Mouse (Mus musculus): Measurements from ENCODE around the gene Armc7.
"Not testable (repeated sequence)": the region's sequence is repeated elsewhere in the genome, so short reads cannot be mapped to it uniquely, and the experiment has no call there.

The Armc7 gene

GRCm38 (mm10) chr11:115475025-115475757 is at the start of gene Armc7:
Gene Armc7, plus strand, starts transcription at chr11:115475667.
- DNase-seq, result peak; percentile 96 to 97

DNA sequence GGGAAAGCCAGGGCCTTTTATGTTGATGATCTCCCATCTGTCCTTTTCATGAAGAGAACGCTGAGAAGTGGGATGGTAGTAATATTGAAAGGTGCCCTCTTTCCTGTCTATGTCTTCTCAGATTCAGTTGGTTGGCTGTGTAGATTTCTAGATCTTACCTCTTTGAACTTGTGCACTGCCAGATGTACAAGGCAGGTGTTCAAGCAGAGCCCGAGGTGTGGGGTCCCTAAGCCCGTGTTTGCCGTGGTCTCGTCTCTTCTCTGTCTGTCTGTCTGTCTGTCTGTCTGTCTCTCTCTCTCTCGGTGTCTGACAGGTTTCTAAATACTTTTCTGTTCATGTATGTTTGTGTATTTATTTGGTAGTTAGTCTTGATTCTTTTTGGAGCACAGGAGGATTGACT is 49.8 kb upstream of the Armc7 start:
- no peak for DNase-seq

GRCm38 (mm10) chr11:115427482-115428331 is 47.8 kb upstream of the Armc7 start:
- DNase-seq, result peak; percentile 68 to 81

DNA sequence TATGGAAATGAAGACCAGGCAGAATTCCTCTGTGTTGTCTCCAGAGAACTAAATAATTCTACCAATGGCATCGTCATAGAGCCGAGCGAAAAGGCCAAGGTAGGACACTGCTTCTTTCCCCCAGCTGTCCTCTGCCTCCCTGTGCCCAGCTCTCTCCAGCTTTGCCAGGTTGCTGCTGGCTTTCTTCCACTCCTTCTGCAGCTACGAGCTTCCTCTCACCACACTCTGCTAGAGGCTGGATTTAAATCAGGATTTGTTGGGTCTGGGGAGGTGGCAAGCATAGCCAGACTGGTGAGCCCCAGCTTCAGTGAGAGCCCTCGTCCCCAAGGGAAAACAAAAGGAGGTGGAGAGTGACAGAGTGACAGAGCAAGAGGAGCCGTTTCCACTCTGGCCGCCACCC is 46.2 kb upstream of the Armc7 start:
- no peak for DNase-seq

DNA sequence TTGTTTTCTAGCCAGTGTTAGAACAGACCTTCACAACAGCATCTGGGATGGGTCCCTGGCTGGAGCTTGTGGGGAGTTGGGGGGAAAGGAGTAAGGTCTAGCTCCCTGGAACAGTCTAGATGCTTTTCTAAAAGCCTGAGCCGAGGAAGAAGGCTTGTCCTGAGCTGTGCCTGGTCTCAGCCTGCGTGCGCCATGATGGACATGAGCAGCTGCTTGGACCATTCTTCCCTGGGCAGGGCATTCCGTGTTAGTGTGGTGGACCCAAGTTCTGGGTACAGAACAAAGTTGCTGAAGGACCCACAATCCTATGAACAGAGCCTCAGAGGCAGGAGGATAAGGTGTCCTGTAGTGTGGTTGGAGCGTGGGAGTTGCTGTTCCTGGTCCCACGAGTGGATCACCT is 44.9 kb upstream of the Armc7 start:
- DNase-seq, result no peak

DNA sequence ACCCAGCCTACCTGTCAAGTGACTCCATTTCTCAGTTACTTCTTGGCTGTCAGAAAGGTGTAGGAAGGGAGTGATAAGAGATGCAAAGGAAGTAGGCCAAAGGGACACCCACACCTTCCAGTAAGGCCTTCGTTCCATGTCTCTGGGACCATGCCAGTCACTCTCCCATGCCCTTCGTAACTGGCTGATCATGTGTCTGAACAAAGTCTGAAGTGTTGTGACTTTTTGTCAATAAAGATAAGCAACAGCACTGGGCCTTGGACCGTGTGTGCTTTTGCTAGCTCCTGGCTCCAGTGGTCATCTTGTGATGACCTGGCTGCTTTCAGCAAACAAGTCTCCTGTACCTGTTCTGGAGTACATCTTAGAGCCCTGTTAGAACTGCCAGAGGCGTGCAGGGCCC is 42.7 kb upstream of the Armc7 start:
- no peak for DNase-seq

GRCm38 (mm10) chr11:115433342-115433741 is 42.1 kb upstream of the Armc7 start:
- DNase-seq, result no peak

GRCm38 (mm10) chr11:115435596-115436337 is 39.7 kb upstream of the Armc7 start:
- DNase-seq, result no peak

- DNase-seq, result no peak
Observed at GRCm38 (mm10) chr11:115437571-115438122, 37.8 kb upstream of the Armc7 start.

DNA sequence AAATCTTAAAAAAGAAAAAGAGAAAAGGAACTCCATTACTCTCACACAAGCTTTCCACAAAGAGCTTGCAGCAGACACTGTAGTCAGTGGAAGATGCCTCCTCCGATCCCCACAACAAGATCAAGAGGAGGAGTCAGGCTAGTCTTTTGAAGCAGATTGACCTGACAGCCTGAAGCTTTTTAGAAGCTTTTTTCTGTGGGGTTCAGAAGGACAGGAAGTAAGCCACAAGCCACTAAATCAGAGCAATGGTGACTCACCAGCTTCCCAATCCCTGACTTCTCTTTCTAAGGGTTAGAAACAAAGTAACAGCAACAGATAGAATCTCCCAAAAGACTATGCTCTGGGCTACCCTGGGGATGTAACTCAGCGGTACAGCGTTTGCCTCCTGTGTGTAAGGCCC is 36.1 kb upstream of the Armc7 start:
- no peak for DNase-seq

GRCm38 (mm10) chr11:115439906-115440595 is 35.4 kb upstream of the Armc7 start, which contains the start of gene Trim80:
Gene Trim80, plus strand, starts transcription at chr11:115440545.
- DNase-seq, result no peak

DNA sequence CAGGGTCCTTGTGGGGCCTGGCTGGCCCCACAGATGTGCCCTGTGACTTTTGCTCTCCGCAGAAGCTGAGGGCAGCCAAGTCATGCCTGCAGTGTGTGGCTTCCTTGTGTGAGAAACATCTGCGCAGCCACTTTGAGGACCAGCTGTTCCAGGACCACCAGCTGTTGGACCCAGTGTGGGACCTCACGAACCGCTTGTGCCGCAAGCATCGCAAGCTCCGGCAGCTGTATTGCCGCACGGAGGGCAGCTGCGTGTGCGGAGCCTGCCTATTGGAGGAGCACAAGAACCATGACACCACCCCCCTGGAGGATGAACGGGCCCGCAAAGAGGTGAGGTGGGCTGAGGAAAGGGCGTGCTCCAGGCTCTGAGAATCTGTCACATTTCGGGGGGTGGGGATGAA is 34.0 kb upstream of the Armc7 start:
- DNase-seq, result no peak

DNA sequence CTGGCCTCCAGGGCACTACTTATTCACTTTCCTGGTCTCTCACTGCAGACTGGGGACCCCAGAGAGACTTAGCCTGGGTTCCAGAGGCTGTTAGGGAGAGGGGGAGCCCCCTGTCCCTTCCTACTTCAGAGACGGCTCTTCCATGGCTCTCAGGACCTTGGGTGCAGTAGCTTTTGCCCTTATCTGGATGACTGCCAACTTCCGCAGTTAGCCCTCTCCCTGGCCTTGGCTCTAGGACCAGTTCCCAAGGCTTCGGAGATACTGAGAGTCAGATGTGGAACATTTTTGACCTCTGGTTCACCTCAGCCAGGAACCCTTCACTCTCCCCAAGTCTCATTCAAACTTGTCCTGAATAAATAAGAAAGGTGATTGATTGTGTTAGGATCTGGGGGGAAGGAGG is 28.6 kb upstream of the Armc7 start:
- no peak for DNase-seq

- no peak for DNase-seq
Observed at GRCm38 (mm10) chr11:115447321-115447885, 28.1 kb upstream of the Armc7 start.

DNA sequence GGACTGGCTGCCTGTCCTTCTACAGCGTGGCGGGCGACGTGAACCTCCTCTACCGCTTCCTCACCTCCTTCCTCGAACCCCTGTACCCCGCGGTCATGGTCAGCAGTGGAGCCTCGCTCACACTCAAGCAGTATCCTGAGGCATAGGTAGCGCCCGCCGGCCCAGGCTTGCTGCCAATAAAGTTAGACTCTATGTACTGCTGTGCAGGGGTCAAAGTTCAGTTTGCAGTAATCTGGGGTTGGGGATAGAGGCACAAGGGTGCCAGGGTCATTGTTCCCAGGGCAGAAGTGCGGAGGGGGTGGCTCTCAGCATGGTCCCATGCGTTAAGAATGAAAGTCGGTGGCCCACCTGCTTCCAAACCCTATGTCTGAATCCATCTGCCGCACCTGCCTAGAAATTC is 27.4 kb upstream of the Armc7 start:
- DNase-seq, result no peak

DNA sequence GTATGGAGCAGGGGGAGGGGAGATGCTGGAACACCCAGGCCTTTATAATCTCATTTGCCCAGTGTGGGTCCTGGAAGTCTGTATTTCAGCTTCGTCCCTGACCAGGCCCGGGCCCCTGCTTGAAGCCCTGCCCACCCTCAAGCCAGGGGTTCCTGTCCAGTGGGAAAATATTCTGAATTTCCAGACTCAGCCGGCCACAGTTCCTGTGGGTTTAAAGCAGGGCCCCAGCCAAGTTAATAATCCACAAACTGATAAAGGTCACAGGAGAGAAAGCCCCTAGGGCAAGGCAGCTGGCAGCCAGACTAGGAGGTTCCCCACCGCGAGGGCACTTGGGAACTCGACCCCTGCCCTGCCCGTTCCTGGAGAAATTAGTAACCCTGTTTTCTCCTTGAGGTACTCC is 26.5 kb upstream of the Armc7 start:
- no peak for DNase-seq

DNA sequence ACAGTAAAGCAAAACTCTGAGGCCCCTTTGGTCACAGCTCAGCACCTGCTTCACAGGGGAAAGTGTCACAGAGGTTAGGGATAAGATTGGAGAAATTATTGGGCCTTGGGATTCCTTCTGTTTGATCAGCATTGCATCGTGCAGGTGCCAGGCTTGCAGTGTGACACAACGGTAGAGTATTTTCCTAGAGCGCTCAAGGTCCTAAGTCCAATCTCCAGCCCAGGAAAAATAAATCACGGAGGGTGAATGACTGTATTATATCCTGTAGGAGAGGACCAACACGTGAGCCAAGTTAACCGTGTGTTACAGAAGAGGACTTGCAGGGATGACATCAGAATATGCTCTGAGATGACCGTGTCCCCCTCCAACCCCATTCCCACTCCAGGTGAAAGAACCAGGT is 25.3 kb upstream of the Armc7 start:
- no peak for DNase-seq

- no peak for DNase-seq
Observed at GRCm38 (mm10) chr11:115451781-115452241, 23.7 kb upstream of the Armc7 start.

DNA sequence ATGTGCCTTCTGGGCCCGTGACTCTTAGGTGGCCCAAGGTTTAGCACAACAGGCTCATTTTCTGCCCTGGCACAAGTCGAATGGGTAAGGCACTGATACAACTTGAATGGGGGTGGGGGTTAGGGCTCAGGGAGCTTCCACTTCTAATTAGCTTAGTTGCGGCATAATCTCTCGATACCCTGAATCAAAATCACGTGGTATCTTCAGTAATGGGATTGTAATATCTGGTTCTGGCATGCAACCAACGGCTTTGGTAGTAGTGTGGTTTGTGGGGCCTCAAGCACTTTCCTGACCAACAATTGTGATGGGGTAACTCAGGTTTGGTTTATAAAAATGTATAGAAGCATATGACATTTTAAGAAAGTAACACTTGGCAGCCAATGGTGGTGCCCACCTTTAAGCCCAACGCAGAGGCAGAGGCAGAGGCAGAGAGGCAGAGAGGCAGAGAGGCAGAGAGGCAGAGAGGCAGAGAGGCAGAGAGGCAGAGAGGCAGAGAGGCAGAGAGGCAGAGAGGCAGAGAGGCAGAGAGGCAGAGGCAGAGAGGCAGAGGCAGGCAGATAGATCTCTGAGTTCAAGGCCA is 23.1 kb upstream of the Armc7 start:
- DNase-seq, result no peak

DNA sequence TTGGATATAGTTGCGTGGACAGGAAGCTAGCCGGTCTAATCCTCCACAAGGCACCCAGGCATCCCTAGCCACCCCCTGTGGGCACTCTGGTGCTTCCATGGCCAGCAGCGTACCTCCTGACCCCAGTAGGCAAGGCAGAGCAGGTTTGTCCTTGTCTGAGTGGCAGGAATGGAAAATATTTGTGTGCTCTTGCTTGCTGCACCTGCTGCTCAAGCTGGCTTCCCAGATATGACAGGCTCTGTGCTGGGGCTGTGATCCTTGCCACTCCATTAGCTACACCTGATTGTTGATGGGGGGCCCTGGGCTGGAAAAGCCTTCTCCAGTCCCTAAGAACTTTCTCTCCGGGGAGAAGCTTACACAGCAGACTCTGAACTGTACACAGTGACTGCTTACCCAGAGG is 22.2 kb upstream of the Armc7 start:
- DNase-seq, result no peak

GRCm38 (mm10) chr11:115454822-115455221 is 20.6 kb upstream of the Armc7 start:
- not testable (repeated sequence) for DNase-seq

- no peak for DNase-seq
Observed at GRCm38 (mm10) chr11:115455619-115456018, 19.8 kb upstream of the Armc7 start.

All from lung, adult 18-20 months (tissue).